Mouse (Mus musculus) layer of hippocampus, postnatal 14 days (tissue): ENCODE results near the gene Sec22c. TPM values are rescaled to one million over a fixed set of nuclear protein-coding genes. Genes with fewer than 3 reads are reported as not detected.

Experiments used
- DNase-seq, 2 experiments: peaks; one replicate each; pipeline ENCODE4 v3.0.0; 2021 to 2022; ENCODE audit warnings: low spot score in 2 of 2, mixed read lengths in 1 of 2
- total RNA-seq, 2 experiments: library from RNA; stranded (reverse); gene quantifications; 2 replicates each; pipeline ENCODE4 v1.2.3; 2021

Sec22c gene
- total RNA-seq, 2 experiments from 2014 or later, result 26.4 to 28.7 TPM

DNA sequence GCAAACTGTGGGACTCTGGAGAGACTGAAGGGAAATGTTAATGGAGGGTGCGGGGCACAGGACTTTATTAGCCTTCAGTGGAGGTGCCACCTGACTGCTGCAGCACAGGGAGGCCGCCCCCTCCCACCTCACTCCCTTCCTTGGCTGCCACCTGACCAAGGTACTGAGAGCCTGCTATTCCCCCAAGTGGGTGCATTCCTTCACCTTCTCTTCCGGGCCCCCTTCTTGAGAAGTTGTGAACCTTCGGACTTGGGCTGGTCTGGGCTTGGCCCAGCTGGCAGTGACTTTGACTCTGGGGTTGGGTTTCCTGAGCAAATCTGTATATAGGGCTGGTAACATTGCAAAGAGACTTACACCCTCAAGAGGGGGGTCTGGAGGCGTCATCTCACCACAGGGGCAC lies 49.0 kb downstream of the Sec22c start:
- DNase-seq, result no peak

- no peak for DNase-seq
Measured at GRCm38 (mm10) chr9:121653668-121654067, 51.6 kb downstream of the Sec22c start.

DNA sequence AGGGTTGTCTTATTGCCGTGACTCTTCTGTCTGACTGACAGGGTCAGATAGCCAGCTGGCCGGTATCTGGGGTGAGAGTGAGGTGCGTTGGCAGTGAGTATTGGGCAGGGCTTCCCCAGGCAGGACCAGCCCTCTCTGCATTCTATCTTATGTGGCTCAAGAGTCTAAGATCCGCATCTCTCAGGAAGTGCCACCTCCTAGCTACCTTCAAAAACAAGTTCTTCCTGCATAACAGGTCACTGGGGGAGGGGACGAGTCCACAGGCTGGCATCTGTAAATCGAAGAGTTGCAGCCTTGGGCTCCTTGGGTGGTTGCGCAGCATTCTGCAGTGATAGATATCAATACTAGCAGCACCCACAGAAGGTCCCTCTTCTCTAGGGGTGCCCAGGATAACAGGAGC lies 58.3 kb downstream of the Sec22c start:
- no peak for DNase-seq

DNA sequence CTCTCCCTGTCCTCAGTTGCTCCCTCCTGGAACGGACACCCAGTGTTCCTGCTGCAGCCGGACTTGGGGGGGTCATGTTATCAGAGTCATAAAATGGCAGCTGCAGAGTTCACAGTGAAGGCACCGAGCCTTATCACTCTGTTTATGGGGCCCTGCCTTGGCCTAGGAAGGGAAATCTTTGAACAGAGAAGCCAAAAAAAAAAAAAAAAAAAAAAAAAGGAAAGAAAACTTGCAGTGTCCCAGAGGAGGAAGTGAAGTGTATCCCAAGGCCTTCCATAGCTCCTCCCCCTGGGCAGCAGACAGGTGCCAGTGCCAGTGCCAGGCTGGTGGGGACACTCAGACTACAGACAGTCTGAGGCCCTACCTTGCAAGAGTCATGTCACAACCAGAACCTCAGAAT lies 60.4 kb downstream of the Sec22c start:
- DNase-seq, result no peak

DNA sequence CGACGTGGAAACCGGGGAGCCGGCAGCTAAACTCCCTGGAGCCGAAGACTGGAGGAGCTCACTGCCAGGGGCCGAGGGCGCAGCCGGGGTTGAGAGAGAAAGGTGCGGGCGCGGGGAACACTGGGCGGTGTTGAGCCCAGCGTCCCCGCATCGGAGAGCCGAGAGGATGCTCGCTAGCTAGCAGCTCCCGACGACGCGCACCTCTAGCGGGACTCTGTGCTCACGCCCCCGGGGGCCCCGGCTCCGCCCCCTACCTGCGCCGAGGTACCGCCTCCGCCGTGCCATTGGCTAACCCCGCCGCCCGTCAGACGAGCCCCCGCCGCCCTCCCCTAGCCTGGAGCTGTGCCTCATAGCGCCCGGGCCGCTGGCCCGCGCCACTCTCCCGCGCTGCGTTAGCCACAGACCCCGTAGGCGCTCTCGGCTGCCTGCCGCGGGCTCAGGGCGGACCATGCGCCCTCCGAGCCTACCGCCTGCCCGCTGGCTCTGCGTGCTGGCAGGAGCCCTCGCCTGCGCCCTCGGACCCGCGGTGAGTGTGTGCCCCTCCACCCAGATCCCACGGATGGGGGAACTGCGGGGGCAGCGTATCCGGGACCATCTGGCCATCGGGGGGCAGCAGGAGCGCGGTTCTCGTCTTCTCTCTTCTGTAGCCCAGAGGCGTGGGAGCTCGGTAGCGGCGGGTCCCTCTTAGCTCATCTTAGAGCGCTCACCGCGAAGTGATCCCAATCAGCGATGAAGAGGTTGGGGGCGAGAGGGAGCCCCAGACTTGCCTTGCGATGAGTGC lies 62.7 kb downstream of the Sec22c start, which contains the start of gene Vipr1:
Vipr1 (plus strand) TSS at position 316 of the 781 bp plus-strand sequence.
- peak; percentile 78 to 88 for DNase-seq

DNA sequence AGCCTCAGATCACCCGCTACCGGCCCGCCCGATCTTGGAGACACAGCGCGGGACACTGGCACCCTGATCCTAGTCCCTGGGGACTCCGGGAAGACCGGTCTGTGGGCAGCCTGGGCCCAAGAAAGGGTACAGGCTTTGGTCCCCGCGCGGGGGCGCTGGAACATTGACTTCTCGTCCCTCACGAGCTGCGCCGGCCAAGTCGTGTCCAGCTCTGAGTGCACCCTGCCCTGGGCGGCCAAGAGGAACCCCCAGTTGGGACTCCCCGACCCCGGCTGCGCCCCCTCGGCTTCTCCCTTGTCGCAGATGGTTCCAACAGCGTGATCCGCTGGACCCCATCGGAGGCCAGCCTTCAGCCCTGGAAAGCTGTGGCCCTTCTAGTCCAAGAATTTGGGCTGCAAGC lies 63.3 kb downstream of the Sec22c start, which contains the start of gene Lyzl4:
Lyzl4 (minus strand) TSS at position 96 of the 400 bp plus-strand sequence.
- DNase-seq, result peak; percentile 78 to 80

DNA sequence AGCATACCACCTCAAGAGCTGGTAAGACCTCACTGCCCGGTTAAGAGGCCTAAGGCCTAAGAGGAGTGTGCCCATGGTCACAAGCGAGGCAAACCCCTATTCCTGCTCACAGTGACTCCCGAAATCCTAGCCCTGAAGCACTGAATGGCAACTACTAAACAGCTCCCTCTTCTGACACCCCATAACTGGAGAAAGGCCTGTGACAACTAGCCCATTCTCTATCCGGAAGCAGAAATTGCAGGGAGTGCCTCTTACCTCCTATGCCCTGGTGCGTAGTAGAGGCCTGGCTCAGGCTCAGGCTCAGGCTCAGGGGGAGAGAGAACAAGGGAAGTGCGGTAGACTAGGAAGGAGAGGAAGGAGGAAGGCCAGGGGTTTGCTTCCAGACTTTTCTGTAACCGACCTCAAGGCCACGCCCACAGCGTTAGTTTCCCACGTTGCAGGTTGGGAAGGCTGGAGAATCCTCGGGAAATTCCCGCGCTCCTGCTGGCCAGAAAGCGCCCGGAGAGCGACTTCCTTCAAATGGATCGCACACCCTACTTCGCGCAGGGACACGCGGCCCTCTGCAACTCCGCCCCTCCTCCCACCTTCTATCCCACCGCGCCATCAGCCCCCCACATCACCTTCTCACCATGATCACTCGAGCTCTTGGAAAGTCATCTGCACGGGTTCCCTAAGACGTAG lies 63.9 kb downstream of the Sec22c start:
- DNase-seq, result no peak

- DNase-seq, result peak; percentile 60 to 67
Measured at GRCm38 (mm10) chr9:121639790-121640189, 65.5 kb downstream of the Sec22c start.

GRCm38 (mm10) chr9:121635835-121636576 lies 69.3 kb downstream of the Sec22c start:
- DNase-seq, result no peak

DNA sequence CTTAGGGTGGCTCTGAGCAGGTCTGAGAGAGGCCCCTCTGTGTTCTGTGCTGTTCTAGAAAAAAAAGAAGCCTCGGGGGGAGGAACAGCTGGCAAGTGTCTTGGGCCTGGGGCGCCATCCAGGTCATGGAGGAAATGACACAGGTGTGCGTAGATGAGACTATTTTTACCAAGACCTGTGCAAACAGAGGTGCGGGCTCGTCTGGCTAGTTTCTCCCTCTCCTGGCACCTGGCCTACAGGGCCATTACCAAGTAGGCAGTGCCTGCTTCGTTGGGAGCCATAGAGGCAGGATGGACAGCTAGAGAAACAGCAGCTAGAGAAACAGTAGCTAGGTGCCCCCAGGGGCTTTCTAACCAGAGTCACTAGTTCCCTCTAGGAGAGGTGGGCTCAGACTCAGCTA lies 72.0 kb downstream of the Sec22c start:
- no peak for DNase-seq

DNA sequence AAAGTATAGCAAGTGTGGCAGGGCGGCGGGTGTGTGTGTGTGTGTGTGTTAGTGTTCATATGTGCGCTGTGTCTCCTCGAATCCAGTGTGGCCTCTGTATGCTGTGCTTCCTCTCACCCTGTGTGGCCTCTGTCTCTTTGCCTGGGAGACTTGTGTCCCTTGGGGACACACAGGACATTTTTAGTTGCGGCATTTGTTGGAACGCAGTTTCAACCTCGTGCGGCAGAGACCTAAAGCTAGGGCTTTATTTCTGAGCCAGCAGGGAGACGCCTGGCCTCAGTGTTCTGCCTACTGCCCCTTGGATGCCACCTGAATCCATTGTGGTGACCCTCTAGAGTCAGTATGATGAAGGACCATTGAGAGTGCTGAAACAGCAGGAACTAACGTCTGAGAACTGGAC lies 72.4 kb downstream of the Sec22c start:
- DNase-seq, result no peak

- no peak for DNase-seq
Measured at GRCm38 (mm10) chr9:121631946-121632345, 73.3 kb downstream of the Sec22c start.

DNA sequence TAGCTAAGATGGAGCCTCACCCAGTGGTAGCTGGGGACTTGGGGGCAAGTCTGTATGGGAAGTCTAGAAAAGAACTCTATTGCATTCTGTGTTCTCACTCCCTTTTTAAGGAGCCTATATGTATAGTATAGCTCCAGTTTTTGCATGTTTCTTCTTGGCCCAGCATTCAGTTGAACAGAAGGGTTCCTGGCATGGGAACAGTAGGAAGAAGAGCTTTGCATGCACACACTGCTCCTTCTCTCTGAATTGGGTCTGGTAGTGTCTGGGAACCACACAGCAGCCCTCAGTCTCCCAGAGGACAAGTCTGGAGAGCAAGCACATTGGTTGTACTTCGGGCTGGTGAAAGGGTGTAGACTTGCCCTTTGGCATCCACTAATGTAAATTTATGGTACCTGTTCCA lies 74.7 kb downstream of the Sec22c start:
- no peak for DNase-seq

Other genes starting within 250 kb of the Sec22c start
- gene Cck, start 209.8 kb downstream of the Sec22c start, total RNA-seq, result 100 to 1,000 TPM; 541 to 561 TPM
- gene Lyzl4, start 63.4 kb downstream of the Sec22c start, total RNA-seq, result 1 to 10 TPM in 1 of 2 experiments, under 1 TPM in 1; 0.69 to 1.3 TPM
- gene Vipr1, start 62.8 kb downstream of the Sec22c start, total RNA-seq, result 10 to 100 TPM; 10.6 TPM
- 10 to 100 TPM; 83.1 to 92.6 TPM for gene Ss18l2, start 4.8 kb upstream of the Sec22c start, total RNA-seq
- 100 to 1,000 TPM; 105 to 121 TPM for gene Nktr, start 13.7 kb upstream of the Sec22c start, total RNA-seq
- gene Zfp651, start 53.8 kb upstream of the Sec22c start, total RNA-seq, result 100 to 1,000 TPM; 105 to 107 TPM
- gene Klhl40, start 72.1 kb upstream of the Sec22c start, total RNA-seq, result 1 to 10 TPM; 3.2 to 4.3 TPM
- 1 to 10 TPM; 7.5 to 8.3 TPM for gene Hhatl, start 87.0 kb upstream of the Sec22c start, total RNA-seq
- gene Ccdc13, start 134.0 kb upstream of the Sec22c start, total RNA-seq, result 1 to 10 TPM; 8.3 to 9.4 TPM
- 100 to 1,000 TPM in 1 of 2 experiments, 10 to 100 TPM in 1; 96.5 to 101 TPM for gene Higd1a, start 152.9 kb upstream of the Sec22c start, total RNA-seq
- 1 to 10 TPM; 2.6 to 4.2 TPM for gene Ackr2, start 192.9 kb upstream of the Sec22c start, total RNA-seq
- not detected for gene Cyp8b1, start 210.8 kb upstream of the Sec22c start, total RNA-seq
- 1 to 10 TPM; 3.5 to 4.7 TPM for gene Fam198a, start 245.5 kb upstream of the Sec22c start, total RNA-seq